Mouse (Mus musculus) midbrain, embryonic 13.5 days (tissue): ENCODE data around the gene Ankrd13b. TPM values are rescaled to one million over a fixed set of nuclear protein-coding genes. Genes with fewer than 3 reads are reported as not detected.

ENCODE experiments used
- ATAC-seq: fragments of 200-750 bp; cut with Nextera tagmentation; 2 replicates; pipeline ENCODE4 v1.8.0; 2017; ENCODE audit warnings: mild to moderate bottlenecking, moderate TSS enrichment, moderate library complexity
- H3K27ac ChIP-seq: fragments of 300-500 bp; sonication (generic); 2 replicates; pipeline ENCODE4 v1.5.1; 2015; ENCODE audit warnings: inconsistent platforms, mild to moderate bottlenecking, moderate library complexity
- H3K27me3 ChIP-seq: fragments of 300-500 bp; sonication (generic); 2 replicates; pipeline ENCODE4 v1.6.1; 2015; ENCODE audit warnings: mild to moderate bottlenecking, inconsistent platforms
- H3K36me3 ChIP-seq: fragments of 300-500 bp; sonication (generic); 2 replicates; pipeline ENCODE4 v1.6.1; 2015; ENCODE audit warnings: mild to moderate bottlenecking, inconsistent platforms
- H3K4me1 ChIP-seq: fragments of 300-500 bp; sonication (generic); replicated peaks from 2 replicates; pipeline ENCODE4 v1.6.1; 2015; ENCODE audit warnings: inconsistent platforms
- H3K4me2 ChIP-seq: fragments of 300-500 bp; sonication (generic); replicated peaks from 2 replicates; pipeline ENCODE4 v1.6.1; 2015; ENCODE audit warnings: moderate library complexity, mild to moderate bottlenecking, inconsistent platforms
- H3K4me3 ChIP-seq: fragments of 300-500 bp; sonication (generic); replicated peaks from 2 replicates; pipeline ENCODE4 v1.5.1; 2015; ENCODE audit warnings: mild to moderate bottlenecking, inconsistent platforms
- H3K9ac ChIP-seq: fragments of 300-500 bp; sonication (generic); replicated peaks from 2 replicates; pipeline ENCODE4 v1.6.1; 2015; ENCODE audit warnings: mild to moderate bottlenecking, inconsistent platforms
- H3K9me3 ChIP-seq: fragments of 300-500 bp; sonication (generic); 2 replicates; pipeline ENCODE4 v1.6.1; 2016; ENCODE audit warnings: mild to moderate bottlenecking, inconsistent platforms
- WGBS: fragments of 180-500 bp; shearing (Covaris S2); methylation state at CpG from one replicate; pipeline ENCODE4 v1.1.7; 2015; 5-methylcytosine and 5-hydroxymethylcytosine counted together
- polyA plus RNA-seq: library from polyadenylated mRNA; unstranded; fragments of >200 nt; fragmentation: Nextera tagmentation; extraction: Ambion mirVana; gene quantifications from 2 replicates; pipeline ENCODE4 v1.2.1, GENCODE M21; 2015

Ankrd13b gene
- polyA plus RNA-seq, 1 experiment from 2014 or later: 27.6 TPM

DNA sequence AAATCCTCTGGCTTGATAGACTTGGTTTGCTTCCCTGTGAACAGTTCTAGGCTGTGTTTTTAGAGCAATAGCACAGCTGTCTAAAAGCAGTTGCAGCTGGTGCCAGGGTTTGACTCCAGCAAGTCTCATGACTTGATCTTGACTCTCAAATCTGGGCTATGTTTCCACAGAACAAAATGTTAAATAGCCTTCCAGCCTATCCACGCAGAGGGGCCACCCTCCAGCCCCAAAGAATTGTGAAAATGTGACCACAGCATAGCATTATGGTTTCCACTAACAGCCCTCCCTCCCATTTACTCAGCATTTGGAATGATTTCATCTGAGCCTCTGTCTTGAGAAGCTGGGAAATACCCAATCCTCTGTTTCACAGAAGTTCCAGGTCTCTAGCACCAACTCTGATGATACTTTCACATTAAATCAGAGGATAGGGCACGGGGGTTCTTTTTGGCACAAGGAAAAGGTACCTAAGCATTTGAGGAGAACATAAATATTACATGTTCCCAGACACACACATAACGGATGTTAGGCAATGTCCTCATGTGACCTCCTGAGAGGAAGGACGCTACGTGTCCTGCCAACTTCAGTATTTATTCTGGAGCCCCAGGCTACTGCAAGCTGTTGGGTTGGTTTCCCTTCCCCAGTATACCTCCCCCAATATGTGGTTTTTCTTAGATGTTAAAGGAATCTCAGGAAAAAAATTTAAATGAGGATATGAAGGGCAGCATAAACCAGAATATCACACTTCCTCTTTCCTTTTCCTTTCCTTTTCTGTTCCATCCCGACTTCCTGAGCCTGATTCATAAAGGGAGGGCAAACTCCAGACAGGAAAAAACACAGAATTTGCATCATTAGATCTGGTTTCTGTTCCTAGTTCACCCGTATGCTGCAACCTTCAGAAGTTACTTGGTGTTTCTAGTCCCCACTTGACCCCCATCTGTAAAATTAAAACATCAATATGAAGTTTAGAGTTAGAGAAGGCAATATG, 47.0 kb downstream of the Ankrd13b start:
- H3K4me1 ChIP-seq: no peaks in the 10 kb centered on the region
- H3K27ac ChIP-seq: no peak overlapping the region
- H3K4me2 ChIP-seq: no peak overlapping the region
- no peak overlapping the region for H3K9ac ChIP-seq
- no peak for ATAC-seq
- H3K36me3 ChIP-seq: peaks cover 49% of the 10 kb centered on the region
- WGBS: 89% methylated on average over 7 of the region's 7 CpGs
- no peak overlapping the region for H3K4me3 ChIP-seq
- no peaks in the 10 kb centered on the region for H3K27me3 ChIP-seq
- H3K9me3 ChIP-seq: no peaks in the 10 kb centered on the region

DNA sequence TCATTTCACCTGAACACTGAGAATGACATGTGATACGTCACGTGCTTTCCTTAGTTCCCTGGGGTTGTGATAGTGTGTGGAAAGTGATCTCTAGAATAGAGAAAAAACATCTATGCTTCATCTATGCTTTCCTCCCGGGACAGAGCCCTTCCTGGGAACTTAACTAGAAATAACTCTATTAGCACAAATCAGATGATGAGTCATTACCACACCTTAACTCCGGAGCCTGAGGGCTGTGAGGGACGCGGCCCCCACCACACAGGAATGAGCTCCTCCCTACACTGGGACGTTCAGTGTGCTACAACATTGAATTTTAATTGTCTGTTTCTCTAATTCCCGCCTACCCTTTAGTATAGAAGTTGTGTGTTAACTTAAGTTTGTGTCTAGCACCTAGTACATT, 48.5 kb downstream of the Ankrd13b start:
- ATAC-seq: no peak
- H3K27ac ChIP-seq: no peak overlapping the region
- H3K9me3 ChIP-seq: no peaks in the 10 kb centered on the region
- H3K4me3 ChIP-seq: no peak overlapping the region
- 88% methylated on average over 8 of the region's 8 CpGs for WGBS
- no peak overlapping the region for H3K4me2 ChIP-seq
- H3K36me3 ChIP-seq: peaks cover 50% of the 10 kb centered on the region
- H3K9ac ChIP-seq: no peak overlapping the region
- H3K27me3 ChIP-seq: no peaks in the 10 kb centered on the region
- no peaks in the 10 kb centered on the region for H3K4me1 ChIP-seq

DNA sequence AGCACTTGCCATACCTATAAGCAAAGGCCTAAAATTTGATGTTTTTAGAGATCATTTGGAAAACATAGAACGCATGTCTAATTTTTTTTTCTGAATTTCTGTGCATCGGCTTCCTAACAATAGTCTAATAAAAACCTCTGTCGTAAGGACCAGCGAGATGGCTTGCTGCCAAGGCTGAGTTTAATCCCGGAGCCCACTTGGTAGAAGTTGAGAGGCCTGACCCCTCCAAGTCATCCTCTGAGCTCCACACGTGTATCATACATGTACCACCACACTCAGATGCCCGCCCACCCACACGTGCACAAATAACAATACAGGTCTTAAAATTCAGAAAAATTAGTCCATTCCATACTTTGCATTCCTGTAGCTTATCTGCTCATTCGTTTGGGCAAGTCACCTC, 49.4 kb downstream of the Ankrd13b start:
- peaks cover 49% of the 10 kb centered on the region for H3K36me3 ChIP-seq
- WGBS: 89% methylated on average over 9 of the region's 9 CpGs

DNA sequence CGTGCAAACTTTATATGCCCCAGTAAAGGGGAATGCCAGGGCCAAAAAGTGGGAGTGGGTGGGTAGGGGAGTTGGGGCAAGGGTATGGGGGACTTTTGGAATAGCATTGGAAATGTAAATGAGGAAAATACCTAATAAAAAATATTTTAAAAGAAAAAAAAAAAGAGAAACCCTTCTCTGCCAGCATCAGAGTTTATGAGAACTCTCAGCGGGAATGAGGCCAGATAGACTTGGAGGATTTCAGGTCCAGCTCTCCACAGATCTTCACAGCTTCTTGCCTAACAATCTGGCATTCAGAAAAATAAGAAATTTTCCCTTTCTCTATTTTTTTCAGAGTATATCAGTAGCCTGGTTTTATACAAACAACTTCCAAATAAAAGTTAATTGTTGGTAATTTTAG, 52.5 kb downstream of the Ankrd13b start:
- H3K27ac ChIP-seq: no peak overlapping the region
- no peak overlapping the region for H3K4me2 ChIP-seq
- no peaks in the 10 kb centered on the region for H3K9me3 ChIP-seq
- no peak overlapping the region for H3K9ac ChIP-seq
- WGBS: 95% methylated on average over 2 of the region's 2 CpGs
- no peaks in the 10 kb centered on the region for H3K27me3 ChIP-seq
- H3K4me1 ChIP-seq: no peaks in the 10 kb centered on the region
- ATAC-seq: no peak
- no peak overlapping the region for H3K4me3 ChIP-seq
- H3K36me3 ChIP-seq: peaks cover 35% of the 10 kb centered on the region

More for the DNA sequence above, 49.4 kb downstream of the Ankrd13b start:
- Histone ChIP-seq H3K4me3 (no peak overlapping the region), H3K27me3 (no peaks in the 10 kb centered on the region), H3K9me3 (no peaks in the 10 kb centered on the region), H3K4me1 (no peaks in the 10 kb centered on the region), H3K4me2 (no peak overlapping the region), H3K27ac (no peak overlapping the region), H3K9ac (no peak overlapping the region)
- no peak for ATAC-seq

DNA sequence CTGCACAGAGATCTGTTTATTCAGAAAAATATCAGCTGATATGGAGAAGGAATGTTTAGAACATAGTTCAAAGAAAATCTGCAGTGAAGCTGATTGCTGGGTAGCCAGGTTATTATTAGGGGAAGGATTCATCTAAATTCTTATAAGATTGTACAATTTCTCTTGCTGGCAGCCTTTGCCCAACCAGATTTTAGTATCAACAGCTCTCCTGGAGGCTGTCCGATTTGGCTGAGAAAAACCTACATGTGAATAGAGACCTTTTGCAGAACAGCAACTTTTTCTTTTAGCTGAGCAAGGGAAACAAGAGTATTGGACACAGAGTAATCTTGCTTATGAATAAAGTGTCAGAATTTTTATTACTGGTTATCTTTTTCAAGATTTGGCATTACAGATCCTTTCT, 61.0 kb downstream of the Ankrd13b start:
- H3K4me3 ChIP-seq: no peak overlapping the region
- ATAC-seq: no peak
- no peak overlapping the region for H3K27ac ChIP-seq
- 93% methylated on average over 1 of the region's 1 CpGs for WGBS
- H3K9ac ChIP-seq: no peak overlapping the region
- no peak overlapping the region for H3K4me2 ChIP-seq
- no peaks in the 10 kb centered on the region for H3K9me3 ChIP-seq
- H3K27me3 ChIP-seq: no peaks in the 10 kb centered on the region
- no peaks in the 10 kb centered on the region for H3K4me1 ChIP-seq
- peaks cover 12% of the 10 kb centered on the region for H3K36me3 ChIP-seq

DNA sequence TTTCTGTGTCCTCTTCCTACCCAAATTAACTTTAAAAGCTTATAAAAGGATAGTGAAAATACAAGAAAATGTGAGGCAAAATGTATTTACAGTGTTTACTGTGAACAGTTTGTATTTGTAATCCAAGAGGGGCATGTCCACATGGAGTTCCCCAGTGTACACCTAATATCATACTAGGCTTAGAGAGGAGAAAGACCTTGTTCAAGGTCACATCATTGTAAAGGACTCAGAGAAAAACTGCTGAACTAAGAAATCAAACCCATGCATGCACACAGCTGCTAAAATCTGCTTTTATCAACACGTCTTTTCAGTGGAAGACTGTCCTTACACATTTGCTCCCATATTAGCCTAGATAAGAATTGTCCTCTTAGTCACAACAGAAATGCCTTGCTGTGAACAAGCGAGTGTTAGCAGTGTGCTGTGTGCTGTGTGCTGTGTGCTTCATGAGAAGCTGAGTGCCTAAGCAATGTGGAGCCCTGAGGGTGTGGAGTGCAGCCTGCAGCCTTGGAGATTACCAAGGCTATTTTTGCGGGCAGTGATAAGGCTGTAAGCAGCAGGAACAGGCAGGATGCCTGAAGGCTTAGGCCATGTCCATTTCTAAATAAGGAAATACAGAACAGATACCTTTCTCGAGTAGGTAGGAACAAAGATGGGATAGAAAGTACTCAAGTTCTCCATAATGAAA, 66.2 kb downstream of the Ankrd13b start:
- peaks cover 26% of the 10 kb centered on the region for H3K36me3 ChIP-seq
- no peaks in the 10 kb centered on the region for H3K9me3 ChIP-seq
- H3K4me2 ChIP-seq: no peak overlapping the region
- 84% methylated on average over 4 of the region's 4 CpGs for WGBS
- ATAC-seq: no peak
- no peaks in the 10 kb centered on the region for H3K27me3 ChIP-seq
- no peak overlapping the region for H3K9ac ChIP-seq
- H3K27ac ChIP-seq: no peak overlapping the region
- H3K4me1 ChIP-seq: no peaks in the 10 kb centered on the region
- H3K4me3 ChIP-seq: no peak overlapping the region

Other genes with a start within 250 kb of the Ankrd13b start
- gene Coro6, start 27.3 kb downstream of the Ankrd13b start, polyA plus RNA-seq: 0.06 TPM in 1 of 2 replicates, not detected in the other
- 13.6 and 14.9 TPM in 2 replicates for gene Git1, start 3.9 kb upstream of the Ankrd13b start, polyA plus RNA-seq
- gene Abhd15, start 25.4 kb upstream of the Ankrd13b start, polyA plus RNA-seq: 2.4 and 2.6 TPM in 2 replicates
- gene Trp53i13, start 26.3 kb upstream of the Ankrd13b start, polyA plus RNA-seq: 16.2 and 16.3 TPM in 2 replicates
- 0.12 and 0.14 TPM in 2 replicates for gene Gm10392, start 29.5 kb upstream of the Ankrd13b start, polyA plus RNA-seq
- gene Taok1, start 118.1 kb upstream of the Ankrd13b start, polyA plus RNA-seq: 23.9 and 27.1 TPM in 2 replicates
- gene Nufip2, start 196.5 kb upstream of the Ankrd13b start, polyA plus RNA-seq: 3.8 and 4.9 TPM in 2 replicates
- 1.2 and 1.4 TPM in 2 replicates for gene Cryba1, start 235.6 kb upstream of the Ankrd13b start, polyA plus RNA-seq